Mouse (Mus musculus) macrophage (primary cell): ENCODE measurements around the gene Rsph6a. TPM values are rescaled to one million over a fixed set of nuclear protein-coding genes. Genes with fewer than 3 reads are reported as not detected.

Experiments used
- H3K27ac ChIP-seq: fragments of 350-480 bp; formaldehyde crosslinking; 2 replicates; pipeline ENCODE4 v1.9.0; 2021
- H3K36me3 ChIP-seq: fragments of 350-480 bp; formaldehyde crosslinking; 2 replicates; pipeline ENCODE4 v1.9.0; 2021; ENCODE audit errors: inconsistent target
- H3K4me3 ChIP-seq: fragments of 350-480 bp; formaldehyde crosslinking; 2 replicates; pipeline ENCODE4 v1.9.0; 2021; ENCODE audit errors: inconsistent target
- H3K79me2 ChIP-seq: fragments of 350-480 bp; formaldehyde crosslinking; 2 replicates; pipeline ENCODE4 v1.9.0; 2021; ENCODE audit errors: inconsistent target
- WGBS: methylation state at CpG from one replicate; pipeline ENCODE4 v1.1.7; 2026; ENCODE audit warnings: inconsistent platforms; ENCODE audit not compliant: missing documents; 5-methylcytosine and 5-hydroxymethylcytosine counted together
- polyA plus RNA-seq: library from polyadenylated mRNA; stranded (reverse); fragments of 250-400 nt; gene quantifications from 3 replicates; pipeline ENCODE4 v1.2.4, GENCODE M21; 2018; ENCODE audit warnings: inconsistent platforms

Rsph6a gene
- polyA plus RNA-seq, 1 experiment from 2014 or later: not detected

- 1% methylated on average over 34 of the region's 34 CpGs for WGBS
- peak within 1 kb of the TSS; percentile 53 for H3K27ac ChIP-seq
- peaks cover 51% of the 10 kb centered on the region for H3K79me2 ChIP-seq
- peak within 1 kb of the TSS; percentile 99 for H3K4me3 ChIP-seq
- H3K36me3 ChIP-seq: no peaks in the 10 kb centered on the region
These were observed 65.3 kb downstream of the Rsph6a start, which contains the start of gene Fbxo46 for GRCm38 (mm10) chr7:19119631-19120429. TSS of gene Fbxo46 (plus strand) at chr7:19119859.

DNA sequence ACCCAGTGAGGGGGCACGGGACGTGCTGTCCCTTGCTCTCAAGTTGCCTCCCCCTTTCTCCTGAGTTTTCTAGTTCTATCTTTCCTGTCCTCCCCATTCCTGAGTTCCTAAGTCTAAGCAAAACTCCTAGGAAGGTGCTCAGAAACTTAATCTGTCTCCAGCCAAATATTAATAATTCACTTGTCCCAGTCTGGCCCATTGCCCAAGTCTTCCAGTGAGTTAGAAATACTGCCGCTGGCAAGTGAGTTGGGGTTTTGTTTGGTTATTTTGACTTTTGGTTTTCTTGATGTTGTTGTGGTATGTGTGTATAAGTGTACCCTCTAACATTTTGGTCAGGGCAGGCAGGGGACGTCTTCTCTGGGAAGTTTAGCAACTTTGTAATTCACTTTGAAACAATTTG lies 67.2 kb downstream of the Rsph6a start:
- Histone ChIP-seq H3K4me3 (no peak overlapping the region), H3K36me3 (no peaks in the 10 kb centered on the region; the same call in 1 of the 2 replicates), H3K79me2 (peaks cover 66% of the 10 kb centered on the region), H3K27ac (no peak overlapping the region)
- WGBS: 91% methylated on average over 4 of the region's 4 CpGs

Other genes with a start within 250 kb of the Rsph6a start
- gene Psg17, start 233.1 kb upstream of the Rsph6a start, polyA plus RNA-seq: not detected in 3 replicates
- gene Mill2, start 214.7 kb upstream of the Rsph6a start, polyA plus RNA-seq: 3.2 to 7.3 TPM (median 3.3 TPM) in 3 replicates
- 1.3 to 1.4 TPM in 2 of 3 replicates, not detected in the other for gene Pglyrp1, start 183.4 kb upstream of the Rsph6a start, polyA plus RNA-seq
- gene Ccdc61, start 144.3 kb upstream of the Rsph6a start, polyA plus RNA-seq: 4.1 to 8.9 TPM (median 8.4 TPM) in 3 replicates
- 0.01 TPM in 1 of 3 replicates, not detected in the others for gene Nova2, start 128.8 kb upstream of the Rsph6a start, polyA plus RNA-seq
- not detected in 3 replicates for gene Nanos2, start 67.3 kb upstream of the Rsph6a start, polyA plus RNA-seq
- 0.25 to 0.49 TPM (median 0.46 TPM) in 3 replicates for gene Mypop, start 63.4 kb upstream of the Rsph6a start, polyA plus RNA-seq
- 7.1 to 12.7 TPM (median 12.6 TPM) in 3 replicates for gene Irf2bp1, start 50.6 kb upstream of the Rsph6a start, polyA plus RNA-seq
- gene Foxa3, start 31.2 kb upstream of the Rsph6a start, polyA plus RNA-seq: not detected in 3 replicates
- 34.2 to 90.4 TPM (median 59.0 TPM) in 3 replicates for gene Sympk, start 30.3 kb upstream of the Rsph6a start, polyA plus RNA-seq
- gene Dmwd, start 21.5 kb downstream of the Rsph6a start, polyA plus RNA-seq: 0.19 to 12.9 TPM (median 0.32 TPM) in 3 replicates
- 0.66 to 30.4 TPM (median 0.95 TPM) in 3 replicates for gene Dmpk, start 29.2 kb downstream of the Rsph6a start, polyA plus RNA-seq
- 0.22 to 0.68 TPM (median 0.24 TPM) in 3 replicates for gene Six5, start 39.9 kb downstream of the Rsph6a start, polyA plus RNA-seq
- not detected in 3 replicates for gene Gm4969, start 63.7 kb downstream of the Rsph6a start, polyA plus RNA-seq
- gene Fbxo46, start 65.2 kb downstream of the Rsph6a start, polyA plus RNA-seq: 3.8 to 6.0 TPM (median 4.4 TPM) in 3 replicates
- 9.0 to 15.2 TPM (median 12.0 TPM) in 3 replicates for gene Qpctl, start 94.6 kb downstream of the Rsph6a start, polyA plus RNA-seq
- 19.9 to 46.5 TPM (median 29.5 TPM) in 3 replicates for gene Snrpd2, start 95.0 kb downstream of the Rsph6a start, polyA plus RNA-seq
- not detected in 3 replicates for gene Gipr, start 111.4 kb downstream of the Rsph6a start, polyA plus RNA-seq
- 14.8 to 23.5 TPM (median 15.4 TPM) in 3 replicates for gene Eml2, start 121.7 kb downstream of the Rsph6a start, polyA plus RNA-seq
- 0.09 TPM in 1 of 3 replicates, not detected in the others for gene Gpr4, start 157.8 kb downstream of the Rsph6a start, polyA plus RNA-seq
- 17.8 to 20.2 TPM (median 18.5 TPM) in 3 replicates for gene Opa3, start 173.6 kb downstream of the Rsph6a start, polyA plus RNA-seq
- gene Vasp, start 217.1 kb downstream of the Rsph6a start, polyA plus RNA-seq: 29.1 to 79.7 TPM (median 69.5 TPM) in 3 replicates
- gene Ppm1n, start 225.4 kb downstream of the Rsph6a start, polyA plus RNA-seq: 0.38 TPM in 1 of 3 replicates, not detected in the others
- 0.09 to 0.52 TPM (median 0.32 TPM) in 3 replicates for gene Rtn2, start 227.9 kb downstream of the Rsph6a start, polyA plus RNA-seq